Mouse (Mus musculus) liver, embryonic 14.5 days (tissue): ENCODE measurements around the gene Shtn1.

Source experiments
- CTCF ChIP-seq: IDR thresholded peaks from 2 replicates; pipeline ENCODE4 v1.5.1; 2016; ENCODE audit warnings: antibody characterized with exemption, low read depth, control low read depth
- EP300 ChIP-seq: IDR thresholded peaks from 2 replicates; pipeline ENCODE4 v1.6.1; 2016; ENCODE audit warnings: antibody characterized with exemption, low read depth

DNA sequence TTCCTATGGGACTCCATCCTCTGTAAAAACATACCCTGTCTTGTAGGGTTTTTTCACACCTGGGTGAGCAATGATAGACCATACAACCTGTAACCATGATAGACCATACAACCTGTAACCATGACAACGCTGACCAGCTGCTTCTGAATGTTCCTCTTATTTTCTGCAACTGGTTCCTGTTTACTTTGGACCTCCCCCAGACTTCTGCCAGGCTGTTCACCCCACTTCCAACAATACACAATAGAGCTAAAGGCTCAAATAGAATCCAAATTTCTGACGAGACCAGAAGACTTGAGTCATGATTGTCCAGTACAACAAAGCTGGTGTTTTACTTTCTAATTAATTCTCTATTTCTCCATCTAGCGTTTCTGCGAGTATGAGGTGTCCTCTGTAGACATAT, 23.8 kb downstream of the Shtn1 start:
- TF ChIP-seq CTCF (no peak), EP300 (no peak)
